Mouse (Mus musculus): ENCODE measurements at regions not wholly inside any gene's neighbourhood (a gene's known extent, or its start where the extent isn't known, plus 50 kb on each side); places are given as distances from the start of the nearest gene placed in this dataset.

- ATAC-seq (ENCODE audit: insufficient number of reproducible peaks, low FRiP score): no peak
- Histone ChIP-seq H3K4me3 (no peak overlapping the region), H3K27ac (ENCODE audit: poor library complexity, severe bottlenecking) (no peak overlapping the region), H3K4me1 (replicated peaks) (no peaks in the 10 kb centered on the region), H3K4me2 (no peak overlapping the region), H3K27me3 (replicated peaks) (peaks cover 9% of the 10 kb centered on the region; the same call in 1 of the 2 replicates), H3K9ac (no peak overlapping the region), H3K36me3 (no peaks in the 10 kb centered on the region), H3K9me3 (replicated peaks) (no peaks in the 10 kb centered on the region)
- 52% methylated on average over 3 of the region's 3 CpGs for WGBS
Measured at GRCm38 (mm10) chr1:183931141-183931540, 82.0 kb upstream of the Dusp10 start.

- Histone ChIP-seq H3K4me3 (no peak overlapping the region), H3K4me2 (no peak overlapping the region), H3K36me3 (no peaks in the 10 kb centered on the region), H3K9ac (no peak overlapping the region), H3K27me3 (replicated peaks) (peaks cover 9% of the 10 kb centered on the region; the same call in 1 of the 2 replicates), H3K27ac (ENCODE audit: poor library complexity, severe bottlenecking) (no peak overlapping the region), H3K9me3 (replicated peaks) (0 out of 2 replicates have a peak, but pooled peaks cover 2% of the 10 kb centered on the region), H3K4me1 (replicated peaks) (no peaks in the 10 kb centered on the region)
- WGBS: 81% methylated on average over 2 of the region's 2 CpGs
- no peak for ATAC-seq (ENCODE audit: insufficient number of reproducible peaks, low FRiP score)
Measured at GRCm38 (mm10) chr1:183933845-183934244, 79.3 kb upstream of the Dusp10 start.

GRCm38 (mm10) chr1:183937166-183937565, 75.9 kb upstream of the Dusp10 start:
- Histone ChIP-seq H3K27ac (ENCODE audit: poor library complexity, severe bottlenecking) (no peak overlapping the region), H3K9me3 (replicated peaks) (0 out of 2 replicates have a peak, but pooled peaks cover 2% of the 10 kb centered on the region), H3K4me2 (no peak overlapping the region), H3K36me3 (no peaks in the 10 kb centered on the region), H3K27me3 (replicated peaks) (peaks cover 7% of the 10 kb centered on the region; the same call in 1 of the 2 replicates), H3K4me3 (no peak overlapping the region), H3K9ac (no peak overlapping the region), H3K4me1 (replicated peaks) (no peaks in the 10 kb centered on the region)
- no peak for ATAC-seq (ENCODE audit: insufficient number of reproducible peaks, low FRiP score)
- WGBS: 86% methylated on average over 11 of the region's 11 CpGs

- Histone ChIP-seq H3K4me2 (no peak overlapping the region), H3K4me3 (no peak overlapping the region), H3K4me1 (replicated peaks) (no peaks in the 10 kb centered on the region), H3K27ac (ENCODE audit: poor library complexity, severe bottlenecking) (no peak overlapping the region), H3K9me3 (replicated peaks) (0 out of 2 replicates have a peak, but pooled peaks cover 2% of the 10 kb centered on the region), H3K27me3 (replicated peaks) (0 out of 2 replicates have a peak, but pooled peaks cover 5% of the 10 kb centered on the region), H3K36me3 (no peaks in the 10 kb centered on the region), H3K9ac (no peak overlapping the region)
- ATAC-seq (ENCODE audit: insufficient number of reproducible peaks, low FRiP score): no peak
- 85% methylated on average over 6 of the region's 6 CpGs for WGBS
Measured at GRCm38 (mm10) chr1:183938361-183938760, 74.7 kb upstream of the Dusp10 start.

GRCm38 (mm10) chr1:183940706-183941105, 72.4 kb upstream of the Dusp10 start:
- Histone ChIP-seq H3K4me3 (no peak overlapping the region), H3K4me1 (replicated peaks) (no peaks in the 10 kb centered on the region), H3K9ac (no peak overlapping the region), H3K9me3 (replicated peaks) (0 out of 2 replicates have a peak, but pooled peaks cover 2% of the 10 kb centered on the region), H3K36me3 (no peaks in the 10 kb centered on the region), H3K4me2 (no peak overlapping the region), H3K27ac (ENCODE audit: poor library complexity, severe bottlenecking) (no peak overlapping the region), H3K27me3 (replicated peaks) (0 out of 2 replicates have a peak, but pooled peaks cover 9% of the 10 kb centered on the region)
- ATAC-seq (ENCODE audit: insufficient number of reproducible peaks, low FRiP score): no peak
- 79% methylated on average over 2 of the region's 2 CpGs for WGBS

GRCm38 (mm10) chr1:183946241-183946640, 66.9 kb upstream of the Dusp10 start:
- no peaks in the 10 kb centered on the region for H3K9me3 ChIP-seq (replicated peaks)
- no peaks in the 10 kb centered on the region for H3K36me3 ChIP-seq
- no peak overlapping the region for H3K9ac ChIP-seq
- WGBS: 90% methylated on average over 8 of the region's 8 CpGs
- no peak overlapping the region for H3K27ac ChIP-seq (ENCODE audit: poor library complexity, severe bottlenecking)
- H3K27me3 ChIP-seq (replicated peaks): 0 out of 2 replicates have a peak, but pooled peaks cover 3% of the 10 kb centered on the region
- ATAC-seq (ENCODE audit: insufficient number of reproducible peaks, low FRiP score): no peak
- no peaks in the 10 kb centered on the region for H3K4me1 ChIP-seq (replicated peaks)
- no peak overlapping the region for H3K4me3 ChIP-seq
- no peak overlapping the region for H3K4me2 ChIP-seq

GRCm38 (mm10) chr1:183947066-183947465, 66.0 kb upstream of the Dusp10 start:
- no peak overlapping the region for H3K9ac ChIP-seq
- H3K27me3 ChIP-seq (replicated peaks): 0 out of 2 replicates have a peak, but pooled peaks cover 3% of the 10 kb centered on the region
- WGBS: 68% methylated on average over 5 of the region's 5 CpGs
- no peak overlapping the region for H3K4me3 ChIP-seq
- H3K4me1 ChIP-seq (replicated peaks): no peaks in the 10 kb centered on the region
- no peaks in the 10 kb centered on the region for H3K36me3 ChIP-seq
- ATAC-seq (ENCODE audit: insufficient number of reproducible peaks, low FRiP score): no peak
- H3K9me3 ChIP-seq (replicated peaks): no peaks in the 10 kb centered on the region
- no peak overlapping the region for H3K27ac ChIP-seq (ENCODE audit: poor library complexity, severe bottlenecking)
- no peak overlapping the region for H3K4me2 ChIP-seq

GRCm38 (mm10) chr1:183949205-183949604, 63.9 kb upstream of the Dusp10 start:
- 75% methylated on average over 4 of the region's 4 CpGs for WGBS
- no peak overlapping the region for H3K4me2 ChIP-seq
- no peaks in the 10 kb centered on the region for H3K36me3 ChIP-seq
- H3K9ac ChIP-seq: no peak overlapping the region
- no peaks in the 10 kb centered on the region for H3K4me1 ChIP-seq (replicated peaks)
- no peak for ATAC-seq (ENCODE audit: insufficient number of reproducible peaks, low FRiP score)
- H3K4me3 ChIP-seq: no peak overlapping the region
- H3K27ac ChIP-seq (ENCODE audit: poor library complexity, severe bottlenecking): no peak overlapping the region
- no peaks in the 10 kb centered on the region for H3K9me3 ChIP-seq (replicated peaks)
- 0 out of 2 replicates have a peak, but pooled peaks cover 2% of the 10 kb centered on the region for H3K27me3 ChIP-seq (replicated peaks)

- no peak overlapping the region for H3K9ac ChIP-seq
- no peaks in the 10 kb centered on the region for H3K9me3 ChIP-seq (replicated peaks)
- H3K27me3 ChIP-seq (replicated peaks): no peaks in the 10 kb centered on the region
- no peak overlapping the region for H3K4me3 ChIP-seq
- no peaks in the 10 kb centered on the region for H3K36me3 ChIP-seq
- H3K27ac ChIP-seq (ENCODE audit: poor library complexity, severe bottlenecking): no peak overlapping the region
- no peak for ATAC-seq (ENCODE audit: insufficient number of reproducible peaks, low FRiP score)
- H3K4me1 ChIP-seq (replicated peaks): no peaks in the 10 kb centered on the region
- no peak overlapping the region for H3K4me2 ChIP-seq
- WGBS: 81% methylated on average over 2 of the region's 2 CpGs
Measured at GRCm38 (mm10) chr1:183954086-183954485, 59.0 kb upstream of the Dusp10 start.

- ATAC-seq (ENCODE audit: insufficient number of reproducible peaks, low FRiP score): no peak
- no peak overlapping the region for H3K27ac ChIP-seq (ENCODE audit: poor library complexity, severe bottlenecking)
- H3K36me3 ChIP-seq: no peaks in the 10 kb centered on the region
- H3K4me2 ChIP-seq: no peak overlapping the region
- H3K4me3 ChIP-seq: no peak overlapping the region
- H3K9me3 ChIP-seq (replicated peaks): no peaks in the 10 kb centered on the region
- H3K9ac ChIP-seq: no peak overlapping the region
- H3K27me3 ChIP-seq (replicated peaks): no peaks in the 10 kb centered on the region
- 70% methylated on average over 3 of the region's 3 CpGs for WGBS
- H3K4me1 ChIP-seq (replicated peaks): no peaks in the 10 kb centered on the region
Measured at GRCm38 (mm10) chr1:183956391-183956790, 56.7 kb upstream of the Dusp10 start.

GRCm38 (mm10) chr1:183961383-183961782, 51.7 kb upstream of the Dusp10 start:
- no peak overlapping the region for H3K4me3 ChIP-seq
- no peak for ATAC-seq (ENCODE audit: insufficient number of reproducible peaks, low FRiP score)
- 84% methylated on average over 2 of the region's 2 CpGs for WGBS

GRCm38 (mm10) chr1:183962486-183962885, 50.6 kb upstream of the Dusp10 start:
- Histone ChIP-seq H3K4me2 (no peak overlapping the region), H3K27ac (ENCODE audit: poor library complexity, severe bottlenecking) (no peak overlapping the region), H3K4me3 (no peak overlapping the region), H3K4me1 (replicated peaks) (no peaks in the 10 kb centered on the region), H3K36me3 (no peaks in the 10 kb centered on the region), H3K9ac (no peak overlapping the region), H3K27me3 (replicated peaks) (no peaks in the 10 kb centered on the region), H3K9me3 (replicated peaks) (no peaks in the 10 kb centered on the region)
- 85% methylated on average over 2 of the region's 2 CpGs for WGBS
- ATAC-seq (ENCODE audit: insufficient number of reproducible peaks, low FRiP score): no peak

More at GRCm38 (mm10) chr1:183961383-183961782, 51.7 kb upstream of the Dusp10 start:
- H3K9me3 ChIP-seq (replicated peaks): no peaks in the 10 kb centered on the region
- H3K4me2 ChIP-seq: no peak overlapping the region
- no peaks in the 10 kb centered on the region for H3K27me3 ChIP-seq (replicated peaks)
- no peak overlapping the region for H3K27ac ChIP-seq (ENCODE audit: poor library complexity, severe bottlenecking)
- no peak overlapping the region for H3K9ac ChIP-seq
- no peaks in the 10 kb centered on the region for H3K4me1 ChIP-seq (replicated peaks)
- no peaks in the 10 kb centered on the region for H3K36me3 ChIP-seq
